Mouse (Mus musculus) liver, postnatal 0 days (tissue): ENCODE measurements at regions not wholly inside any gene's neighbourhood (a gene's known extent, or its start where the extent isn't known, plus 50 kb on each side); places are given as distances from the start of the nearest gene placed in this dataset.
A peak's percentile ranks its signal among the peaks of the same experiment; 100 is the strongest.
"Not testable (repeated sequence)": the region's sequence is repeated elsewhere in the genome, so short reads cannot be mapped to it uniquely, and the experiment has no call there.

Experiments used
- ATAC-seq: fragments of 200-750 bp; cut with Nextera tagmentation; 2 replicates; pipeline ENCODE4 v1.8.0; 2017; ENCODE audit warnings: mild to moderate bottlenecking, moderate library complexity
- DNase-seq: peaks from one replicate; pipeline ENCODE4 v3.0.0-alpha.2; 2016
- H3K27ac ChIP-seq: fragments of 300-500 bp; sonication (generic); 2 replicates; pipeline ENCODE4 v1.5.1; 2014; ENCODE audit warnings: antibody characterized with exemption, moderate library complexity, mild to moderate bottlenecking, low read depth
- H3K27me3 ChIP-seq: fragments of 300-500 bp; sonication (generic); 2 replicates; pipeline ENCODE4 v1.6.1; 2014; ENCODE audit warnings: low read length, control low read depth, mixed read lengths; ENCODE audit not compliant: insufficient read depth
- H3K36me3 ChIP-seq: fragments of 300-500 bp; sonication (generic); replicated peaks from 2 replicates; pipeline ENCODE4 v1.6.1; 2014; ENCODE audit warnings: mild to moderate bottlenecking, control low read depth, low read length, moderate library complexity, mixed read lengths; ENCODE audit not compliant: insufficient read depth
- H3K4me1 ChIP-seq: fragments of 300-500 bp; sonication (generic); 2 replicates; pipeline ENCODE4 v1.6.1; 2014; ENCODE audit warnings: antibody characterized with exemption, mild to moderate bottlenecking, control low read depth; ENCODE audit not compliant: insufficient read depth
- H3K4me2 ChIP-seq: fragments of 300-500 bp; sonication (generic); 2 replicates; pipeline ENCODE4 v1.6.1; 2014; ENCODE audit warnings: low read depth, mild to moderate bottlenecking, low read length, moderate library complexity, mixed read lengths
- H3K4me3 ChIP-seq: fragments of 300-500 bp; sonication (generic); 2 replicates; pipeline ENCODE4 v1.5.1; 2014; ENCODE audit warnings: low read depth, low read length
- H3K9ac ChIP-seq: fragments of 300-500 bp; sonication (generic); replicated peaks from 2 replicates; pipeline ENCODE4 v1.6.1; 2014; ENCODE audit warnings: mild to moderate bottlenecking, moderate library complexity
- H3K9me3 ChIP-seq: fragments of 300-500 bp; sonication (generic); 2 replicates; pipeline ENCODE4 v1.6.1; 2016; ENCODE audit warnings: mild to moderate bottlenecking, control low read depth, low read length, mixed read lengths
- WGBS: fragments of 180-500 bp; shearing (Covaris S2); extraction: QIAGEN DNeasy Blood & Tissue Kit; methylation state at CpG from one replicate; pipeline ENCODE4 v1.1.7; 2014; ENCODE audit not compliant: insufficient replicate concordance; 5-methylcytosine and 5-hydroxymethylcytosine counted together

DNA sequence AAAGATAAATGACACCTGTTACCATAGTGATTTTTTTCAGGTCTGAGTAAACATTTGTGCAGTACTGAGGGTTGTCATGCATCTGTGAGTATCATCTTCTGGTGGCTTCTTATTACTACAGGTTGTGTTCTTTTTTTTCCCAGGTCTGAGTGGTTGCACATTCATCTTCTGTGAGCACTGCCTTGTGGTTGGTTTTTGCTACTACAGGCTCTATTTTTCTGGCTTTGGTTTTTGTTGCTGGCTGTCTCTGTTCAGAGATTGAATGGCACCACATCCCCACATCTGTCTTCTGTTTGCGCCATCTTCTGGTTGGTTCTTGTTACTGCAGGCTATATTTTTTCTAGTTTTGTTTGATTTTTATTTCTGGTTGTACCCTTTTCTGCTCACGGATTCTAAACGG, 101.3 kb upstream of the Gm4070 start:
- 37% methylated on average over 2 of the region's 3 CpGs for WGBS

DNA sequence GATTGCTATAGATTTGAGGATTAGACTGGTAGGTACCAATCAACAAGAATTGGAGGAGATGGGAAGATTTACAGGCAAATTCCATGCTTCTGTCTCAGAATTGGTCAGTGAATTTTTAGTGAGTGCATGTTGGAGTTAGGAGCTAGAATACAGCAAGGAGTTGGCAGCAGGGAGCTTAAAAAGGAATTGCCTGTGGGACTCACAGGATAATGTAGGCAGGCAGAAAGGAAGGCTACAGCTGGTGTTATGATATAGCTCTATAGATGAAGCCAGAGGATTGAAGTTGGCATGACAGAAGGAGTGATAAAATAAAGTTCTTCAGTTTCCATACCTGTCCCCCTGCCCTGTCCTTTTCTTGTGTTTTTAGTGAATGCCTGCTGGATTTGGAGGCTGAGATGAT, 82.8 kb upstream of the Gm4070 start:
- not testable (repeated sequence) for H3K9ac ChIP-seq, H3K4me2 ChIP-seq, H3K4me3 ChIP-seq, H3K27me3 ChIP-seq, ATAC-seq, H3K4me1 ChIP-seq, DNase-seq, H3K36me3 ChIP-seq, H3K9me3 ChIP-seq, H3K27ac ChIP-seq

More for the DNA sequence above, 101.3 kb upstream of the Gm4070 start:
- not testable (repeated sequence) for H3K27ac ChIP-seq, H3K27me3 ChIP-seq, H3K9ac ChIP-seq, H3K4me2 ChIP-seq, H3K4me1 ChIP-seq, DNase-seq, H3K9me3 ChIP-seq, H3K4me3 ChIP-seq, H3K36me3 ChIP-seq
- peak; percentile 66 for ATAC-seq

DNA sequence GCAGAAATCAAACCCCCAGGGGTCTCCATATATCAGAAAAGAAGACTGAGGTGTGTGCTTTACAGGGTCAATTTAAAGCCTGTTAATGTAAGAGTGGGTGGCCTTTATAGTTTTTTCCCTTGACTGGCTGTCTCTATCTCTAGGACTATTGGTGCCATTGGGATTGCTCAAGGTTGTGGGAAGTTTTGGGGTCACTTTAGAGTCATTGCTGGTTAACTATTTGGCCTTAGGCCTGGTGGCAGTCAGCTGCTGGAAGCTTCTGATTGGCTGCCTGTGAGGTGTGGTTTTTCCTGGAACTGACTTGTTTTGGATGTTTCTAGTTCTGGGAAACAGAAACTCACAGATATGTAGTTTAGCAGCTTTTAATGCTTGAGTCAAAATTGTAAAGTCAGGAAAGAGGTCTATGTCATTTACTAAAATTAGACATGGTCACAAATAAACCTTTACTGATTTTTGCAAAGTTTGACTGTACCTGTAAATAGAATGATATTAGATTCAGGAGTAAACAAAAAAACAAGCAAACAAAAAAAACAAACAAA, 77.9 kb upstream of the Gm4070 start:
- H3K4me2 ChIP-seq, H3K27me3 ChIP-seq, H3K4me1 ChIP-seq, H3K4me3 ChIP-seq, H3K9me3 ChIP-seq, H3K9ac ChIP-seq, DNase-seq, H3K27ac ChIP-seq, H3K36me3 ChIP-seq: not testable (repeated sequence)
- ATAC-seq, result peak; percentile 90
